Mouse (Mus musculus) hindbrain, embryonic 14.5 days (tissue): ENCODE results near the gene Vmn1r223. TPM values are rescaled to one million over a fixed set of nuclear protein-coding genes. Genes with fewer than 3 reads are reported as not detected.
"Not testable (repeated sequence)": the region's sequence is repeated elsewhere in the genome, so short reads cannot be mapped to it uniquely, and the experiment has no call there.

Experiments used
- ATAC-seq: fragments of 200-750 bp; cut with Nextera tagmentation; 2 replicates; pipeline ENCODE4 v1.8.0; 2017; ENCODE audit warnings: moderate number of reproducible peaks, mild to moderate bottlenecking, moderate TSS enrichment, moderate library complexity; ENCODE audit not compliant: low FRiP score
- DNase-seq: peaks from one replicate; pipeline ENCODE4 v3.0.0-alpha.2; 2015; ENCODE audit warnings: low spot score
- H3K27ac ChIP-seq: fragments of 300-500 bp; sonication (generic); 2 replicates; pipeline ENCODE4 v1.5.1; 2014; ENCODE audit warnings: mild to moderate bottlenecking, moderate library complexity
- H3K27me3 ChIP-seq: fragments of 300-500 bp; sonication (generic); 2 replicates; pipeline ENCODE4 v1.6.1; 2014; ENCODE audit warnings: mild to moderate bottlenecking, low read length, mixed read lengths; ENCODE audit not compliant: control insufficient read depth, insufficient read depth
- H3K36me3 ChIP-seq: fragments of 300-500 bp; sonication (generic); replicated peaks from 2 replicates; pipeline ENCODE4 v1.6.1; 2014; ENCODE audit not compliant: control insufficient read depth, insufficient read depth
- H3K4me1 ChIP-seq: fragments of 300-500 bp; sonication (generic); replicated peaks from 2 replicates; pipeline ENCODE4 v1.6.1; 2014; ENCODE audit warnings: antibody characterized with exemption, low read length, mixed read lengths; ENCODE audit not compliant: control insufficient read depth, insufficient read depth
- H3K4me2 ChIP-seq: fragments of 300-500 bp; sonication (generic); replicated peaks from 2 replicates; pipeline ENCODE4 v1.6.1; 2014; ENCODE audit warnings: mild to moderate bottlenecking, moderate library complexity
- H3K4me3 ChIP-seq: fragments of 300-500 bp; sonication (generic); replicated peaks from 2 replicates; pipeline ENCODE4 v1.5.1; 2014; ENCODE audit warnings: mild to moderate bottlenecking, low read length
- H3K9ac ChIP-seq: fragments of 300-500 bp; sonication (generic); 2 replicates; pipeline ENCODE4 v1.6.1; 2014
- H3K9me3 ChIP-seq: fragments of 300-500 bp; sonication (generic); 2 replicates; pipeline ENCODE4 v1.6.1; 2016; ENCODE audit warnings: low read length; ENCODE audit not compliant: control insufficient read depth
- WGBS: fragments of 180-500 bp; shearing (Covaris S2); extraction: QIAGEN DNeasy Blood & Tissue Kit; methylation state at CpG from one replicate; pipeline ENCODE4 v1.1.7; 2014; 5-methylcytosine and 5-hydroxymethylcytosine counted together
- polyA plus RNA-seq: library from polyadenylated mRNA; unstranded; fragments of >200 nt; fragmentation: Nextera tagmentation; extraction: Ambion mirVana; gene quantifications from 2 replicates; pipeline ENCODE4 v1.2.1, GENCODE M21; 2014

Gene Vmn1r223
- not detected in 2 replicates for polyA plus RNA-seq

GRCm38 (mm10) chr13:23246834-23247233, at the start of gene Vmn1r223:
TSS of gene Vmn1r223 (plus strand) at chr13:23247134.
- H3K9ac ChIP-seq, H3K4me3 ChIP-seq, DNase-seq, H3K4me2 ChIP-seq, H3K27me3 ChIP-seq, H3K9me3 ChIP-seq, H3K27ac ChIP-seq, ATAC-seq, H3K36me3 ChIP-seq, H3K4me1 ChIP-seq: not testable (repeated sequence)
- WGBS = 91% methylated on average over 1 of the region's 1 CpGs

- H3K4me3 ChIP-seq, H3K36me3 ChIP-seq, DNase-seq, H3K4me1 ChIP-seq, H3K27ac ChIP-seq, H3K27me3 ChIP-seq, H3K4me2 ChIP-seq, ATAC-seq, H3K9me3 ChIP-seq, H3K9ac ChIP-seq: not testable (repeated sequence)
- WGBS = 84% methylated on average over 1 of the region's 1 CpGs
Measured at GRCm38 (mm10) chr13:23203885-23204284, 43.0 kb upstream of the Vmn1r223 start.

DNA sequence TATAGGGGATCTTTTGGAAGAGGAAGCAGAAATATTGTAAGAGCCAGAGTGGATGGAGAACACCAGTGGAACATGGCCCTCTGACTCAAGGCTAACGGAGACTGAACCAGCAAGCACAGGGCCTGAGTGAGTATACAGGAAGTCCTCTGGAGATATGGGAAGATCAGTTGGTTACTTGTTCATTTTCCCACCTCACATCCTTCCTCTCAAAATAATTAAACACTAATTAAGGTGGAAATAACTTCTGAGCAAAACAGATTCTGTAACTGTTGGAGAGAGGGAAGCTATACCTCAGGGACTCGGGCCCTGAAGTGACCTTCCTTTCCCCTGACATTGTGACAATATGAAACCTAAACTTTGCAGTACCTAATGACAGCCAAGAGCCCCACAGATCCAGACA, 33.1 kb upstream of the Vmn1r223 start, which contains the start of gene Vmn1r221:
TSS of gene Vmn1r221 (plus strand) at position 301 of the 400 bp plus-strand sequence.
- not testable (repeated sequence) for H3K27ac ChIP-seq, H3K27me3 ChIP-seq, H3K36me3 ChIP-seq, DNase-seq, H3K9me3 ChIP-seq, ATAC-seq, H3K4me3 ChIP-seq, H3K4me1 ChIP-seq, H3K4me2 ChIP-seq, H3K9ac ChIP-seq
- WGBS = 93% methylated on average over 2 of the region's 2 CpGs

- H3K36me3 ChIP-seq, DNase-seq, H3K27me3 ChIP-seq, H3K4me3 ChIP-seq, ATAC-seq, H3K4me2 ChIP-seq, H3K9ac ChIP-seq, H3K4me1 ChIP-seq, H3K27ac ChIP-seq, H3K9me3 ChIP-seq: not testable (repeated sequence)
Measured at GRCm38 (mm10) chr13:23235847-23236246, 11.1 kb upstream of the Vmn1r223 start, which contains the start of gene Vmn1r222. TSS of gene Vmn1r222 (minus strand) at chr13:23235947.

DNA sequence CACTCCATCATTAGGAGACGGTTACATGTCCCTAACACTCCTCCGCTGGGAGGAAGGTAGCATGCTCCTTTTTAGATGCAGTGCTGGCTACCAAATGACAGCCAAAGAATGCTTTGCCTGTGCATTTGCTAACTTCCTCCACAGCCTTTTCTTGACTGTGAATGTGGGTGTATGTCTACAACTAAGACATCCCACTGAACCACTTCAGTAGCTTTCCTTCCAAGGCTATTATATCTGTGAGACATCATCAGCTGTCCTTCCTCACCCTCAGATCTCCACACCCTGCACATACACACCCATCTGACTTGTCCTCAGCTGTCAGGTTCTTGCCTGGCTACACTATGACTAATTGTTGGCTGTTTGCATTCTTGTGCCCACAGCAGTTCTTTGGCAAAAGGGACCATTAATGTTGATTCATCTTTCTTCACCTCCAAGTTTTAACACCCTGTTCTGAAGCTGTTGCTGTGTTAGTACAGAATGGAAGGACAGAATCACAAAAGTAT, 11.7 kb downstream of the Vmn1r223 start:
- H3K4me2 ChIP-seq = no peak overlapping the region
- no peaks in the 10 kb centered on the region for H3K36me3 ChIP-seq
- ATAC-seq (no peak), DNase-seq (no peak)
- WGBS = 86% methylated on average over 2 of the region's 2 CpGs
- H3K4me3 ChIP-seq = no peak overlapping the region
- no peak overlapping the region for H3K9ac ChIP-seq
- 0 out of 2 replicates have a peak, but pooled peaks cover 3% of the 10 kb centered on the region for H3K9me3 ChIP-seq
- H3K27ac ChIP-seq = no peak overlapping the region
- H3K27me3 ChIP-seq = no peaks in the 10 kb centered on the region
- H3K4me1 ChIP-seq = no peaks in the 10 kb centered on the region

DNA sequence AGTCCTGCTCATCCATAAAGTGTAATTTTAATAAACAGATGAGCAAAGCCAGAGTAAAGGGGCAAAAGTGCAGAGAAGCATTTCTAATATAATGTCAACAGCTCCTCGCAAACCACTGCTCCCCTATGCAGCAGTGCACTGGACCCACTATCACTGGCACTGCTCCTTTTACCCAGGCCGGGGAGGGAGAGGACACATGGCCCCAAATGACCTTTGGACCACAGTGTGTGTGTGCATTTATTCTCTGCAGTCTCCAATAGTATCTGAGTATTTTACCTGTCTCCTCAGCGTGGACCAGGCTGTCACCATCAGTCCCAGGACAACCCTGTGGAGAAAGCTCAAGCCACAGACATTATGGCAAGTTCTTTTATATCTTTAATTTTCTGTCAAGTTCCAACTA, 21.7 kb downstream of the Vmn1r223 start:
- not testable (repeated sequence) for DNase-seq, H3K27me3 ChIP-seq, H3K4me1 ChIP-seq, H3K9ac ChIP-seq, H3K4me2 ChIP-seq, H3K36me3 ChIP-seq, ATAC-seq, H3K27ac ChIP-seq, H3K9me3 ChIP-seq, H3K4me3 ChIP-seq
- 95% methylated on average over 2 of the region's 3 CpGs for WGBS

- peak; percentile 39 for DNase-seq
Measured at GRCm38 (mm10) chr13:23269127-23269526, 22.2 kb downstream of the Vmn1r223 start.

GRCm38 (mm10) chr13:23269681-23270080, 22.7 kb downstream of the Vmn1r223 start:
- Histone ChIP-seq H3K9me3 (no peaks in the 10 kb centered on the region), H3K9ac (peak overlapping the region; percentile 35; the same call in 1 of the 2 replicates), H3K27me3 (no peaks in the 10 kb centered on the region), H3K4me1 (no peaks in the 10 kb centered on the region), H3K27ac (no peak overlapping the region), H3K4me2 (peak overlapping the region; percentile 53), H3K4me3 (peak overlapping the region; percentile 28), H3K36me3 (no peaks in the 10 kb centered on the region)
- ATAC-seq = no peak
- WGBS = 27% methylated on average over 11 of the region's 11 CpGs
- DNase-seq = peak; percentile 26

More at GRCm38 (mm10) chr13:23269127-23269526, 22.2 kb downstream of the Vmn1r223 start:
- ATAC-seq = peak; percentile 78
- not testable (repeated sequence) for H3K4me1 ChIP-seq, H3K27me3 ChIP-seq, H3K4me3 ChIP-seq, H3K9me3 ChIP-seq, H3K36me3 ChIP-seq, H3K27ac ChIP-seq, H3K9ac ChIP-seq
- 49% methylated on average over 4 of the region's 4 CpGs for WGBS
- peak overlapping the region; percentile 53 for H3K4me2 ChIP-seq

GRCm38 (mm10) chr13:23270321-23271101, 23.6 kb downstream of the Vmn1r223 start:
- H3K27ac ChIP-seq = no peak overlapping the region

More at GRCm38 (mm10) chr13:23270321-23271101, 23.6 kb downstream of the Vmn1r223 start:
- WGBS = 2% methylated on average over 34 of the region's 34 CpGs
- ATAC-seq (peak; percentile 95), DNase-seq (peak; percentile 78)
- H3K9ac ChIP-seq = peak overlapping the region; percentile 35
- peak overlapping the region; percentile 28 for H3K4me3 ChIP-seq
- no peaks in the 10 kb centered on the region for H3K36me3 ChIP-seq
- H3K4me1 ChIP-seq = no peaks in the 10 kb centered on the region
- no peaks in the 10 kb centered on the region for H3K27me3 ChIP-seq
- H3K9me3 ChIP-seq = no peaks in the 10 kb centered on the region
- peak overlapping the region; percentile 53 for H3K4me2 ChIP-seq
